Mouse (Mus musculus): ENCODE measurements around the gene Fbxo42.

GRCm38 (mm10) chr4:141233196-141233595 lies 85.5 kb downstream of the Fbxo42 start:
- TF ChIP-seq CHD2 (IDR thresholded peaks at IDR 0.05; ENCODE audit: low read length), result no peak
- no peak for TF ChIP-seq EP300 (IDR thresholded peaks at IDR 0.05; ENCODE audit: low read depth in 1 of 2, low read length in 2 of 2)
- TF ChIP-seq POLR2A (IDR thresholded peaks at IDR 0.05; ENCODE audit: control insufficient read depth in 1 of 2, insufficient read depth in 1 of 2, low read depth in 1 of 2, low read length in 2 of 2, poor library complexity in 1 of 2), result no peak
